Mouse (Mus musculus) ES-E14 (cell line): ENCODE measurements around the gene 4933430I17Rik.

Source experiments
- CHD2 ChIP-seq: IDR thresholded peaks from 2 replicates; pipeline ENCODE4 v1.6.1; 2014; ENCODE audit warnings: mild to moderate bottlenecking, low read depth, low read length, inconsistent platforms
- MAFK ChIP-seq: IDR thresholded peaks from 2 replicates; pipeline ENCODE4 v1.6.1; 2014; ENCODE audit warnings: mild to moderate bottlenecking, low read depth, low read length, inconsistent platforms; ENCODE audit not compliant: insufficient read depth
- ZC3H11A ChIP-seq: IDR thresholded peaks from 2 replicates; pipeline ENCODE4 v1.6.1; 2012; ENCODE audit warnings: low read depth, mild to moderate bottlenecking, inconsistent platforms, low read length, borderline replicate concordance
- ZNF384 ChIP-seq: IDR thresholded peaks from 2 replicates; pipeline ENCODE4 v1.6.1; 2012; ENCODE audit warnings: low read depth, low read length, inconsistent platforms

GRCm38 (mm10) chr4:62526256-62526655 is 1.1 kb downstream of the 4933430I17Rik start:
- TF ChIP-seq ZNF384 (no peak), ZC3H11A (no peak), CHD2 (no peak), MAFK (no peak)
